Mouse (Mus musculus): ENCODE measurements around the gene Cd164l2.

GRCm38 (mm10) chr4:133223875-133224274 is 11.9 kb downstream of the Cd164l2 start:
- TF ChIP-seq CTCF (IDR thresholded peaks at IDR 0.05; ENCODE audit: control insufficient read depth, insufficient read depth, insufficient replicate concordance, low read depth, low read length) (no peak), POLR2A (IDR thresholded peaks at IDR 0.05; ENCODE audit: control insufficient read depth, low read depth, low read length) (no peak)

All from testis, adult 2 months (tissue).